ENCODE assay signal across 9 mouse cellular contexts in the genomic region with DNA sequence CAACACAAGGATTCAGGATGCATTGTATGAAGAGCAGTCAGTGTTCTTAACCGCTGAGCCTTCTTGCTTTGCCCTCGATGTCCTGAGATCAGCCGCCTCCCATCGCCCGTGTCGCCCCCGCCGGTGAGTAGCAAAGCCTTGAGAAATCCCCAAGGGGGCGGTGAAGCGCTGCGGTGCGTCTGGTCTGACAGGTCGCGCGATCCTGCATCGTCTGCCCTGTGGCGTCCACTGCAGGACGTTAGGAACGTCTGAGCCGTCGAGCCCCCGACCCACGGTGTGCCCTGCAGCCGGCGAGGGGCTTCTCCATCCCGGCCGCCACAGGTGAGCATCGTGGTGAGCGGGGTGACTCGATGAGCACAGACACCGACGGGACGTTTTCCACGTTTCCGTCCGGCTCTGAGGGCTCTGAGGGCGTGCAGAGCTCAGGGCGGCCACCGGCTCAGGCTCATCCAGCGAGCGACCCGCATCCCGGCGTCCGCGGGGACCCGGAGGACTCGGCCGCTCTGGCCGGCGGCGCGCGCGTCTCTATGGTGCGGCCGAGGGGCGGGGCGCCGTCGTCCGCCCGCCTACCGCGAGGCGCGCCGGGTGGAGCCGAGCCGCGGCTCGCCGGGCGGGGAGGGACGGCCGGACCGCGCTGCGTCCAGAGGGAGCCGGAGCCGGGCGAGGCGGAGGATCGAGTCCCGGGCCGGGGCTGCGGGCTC. TPM values are rescaled to one million over a fixed set of nuclear protein-coding genes. Genes with fewer than 3 reads are reported as not detected.
DNase-seq lines count a peak whose midpoint lies in the region; ATAC-seq and TF ChIP-seq lines count a peak whose summit lies in the region.
"Had no signal": no experiment of that assay in that cellular context is flagged by ENCODE, and none has a peak within 500 bp of the region (broad histone marks: within the 10 kb centered on the region; RNA-seq: fewer than 3 reads in every experiment).

A gene (plus strand): TSS at position 160 of the 701 bp plus-strand sequence.
A gene (minus strand): TSS at position 504 of the 701 bp plus-strand sequence.

- WGBS in forebrain, embryonic 13.5 days: 76% methylated on average over 86 of the region's 87 CpGs

- intact Hi-C loops in heart, postnatal 25 days (cut with DNase I): no loop called here

- in situ Hi-C loops in CH12.LX (cut with MboI; ENCODE audit: low pct_ligation_motif_present, low pct_unique_long_range_greater_than_20kb, low sequenced_read_pairs): no loop called here

- TF ChIP-seq RAD21 in CH12.LX (IDR thresholded peaks at IDR 0.05; ENCODE audit: low read depth, low read length): no peak; the same call in none of the 2 replicates

- no peak for TF ChIP-seq EP300 in CH12.LX (IDR thresholded peaks at IDR 0.05; ENCODE audit: low read length)

- peak within 1 kb of the TSS; percentile 26 to 70 (median 62) for H3K4me3 ChIP-seq in CH12.LX (replicated peaks in 1 of 3; ENCODE audit: low read depth in 2 of 3, low read length in 2 of 3, poor library complexity in 1 of 3)
- H3K4me3 ChIP-seq in forebrain, embryonic 13.5 days: no peak within 1 kb of the TSS
- H3K4me3 ChIP-seq: liver, embryonic 15.5 days had no signal

- H3K27ac ChIP-seq in CH12.LX (ENCODE audit: insufficient read depth, low read depth): peak within 1 kb of the TSS; percentile 47; the same call in 1 of the 2 replicates
- peak within 1 kb of the TSS; percentile 17; the same call in 1 of the 2 replicates for H3K27ac ChIP-seq in forebrain, embryonic 13.5 days
- H3K27ac ChIP-seq: liver, embryonic 15.5 days had no signal

- no peak within 1 kb of the TSS for H3K4me2 ChIP-seq in CH12.LX (ENCODE audit: insufficient read depth, low read depth, poor library complexity, severe bottlenecking)
- peak within 1 kb of the TSS; percentile 45 for H3K4me2 ChIP-seq in forebrain, embryonic 13.5 days
- H3K4me2 ChIP-seq: liver, embryonic 15.5 days had no signal

- peaks cover 11 to 37% of the 10 kb centered on the region in 2 experiments for H3K36me3 ChIP-seq in CH12.LX (replicated peaks in 1 of 2; ENCODE audit: control insufficient read depth in 1 of 2, insufficient read depth in 1 of 2, low read length in 1 of 2)
- peaks cover 45% of the 10 kb centered on the region for H3K36me3 ChIP-seq in forebrain, embryonic 13.5 days (ENCODE audit: poor library complexity, severe bottlenecking)

- peak; percentile 84 for DNase-seq in CH12.LX (ENCODE audit: extremely low read depth)
- DNase-seq in c-Kit-negative CD71-positive TER-119-positive erythroid progenitor cells, embryonic 14.5 days (ENCODE audit: low read depth, low spot score): peak; percentile 75
- peak; percentile 64 for DNase-seq in heart, postnatal 25 days (ENCODE audit: low spot score)
- peak; percentile 81 to 89 for DNase-seq in layer of hippocampus, adult 18-20 months (ENCODE audit: low spot score in 2 of 2)
- DNase-seq in lung, adult 18-20 months: peak; percentile 75 to 83
- DNase-seq in ovary, postnatal 36 days (ENCODE audit: low spot score): peak; percentile 90
- peak; percentile 82 for DNase-seq in thymus, postnatal 25 days

- no peaks in the 10 kb centered on the region for H3K79me2 ChIP-seq in CH12.LX (replicated peaks; ENCODE audit: control insufficient read depth, extremely low read depth, insufficient read depth, poor library complexity, severe bottlenecking)

- peak in 1 of 2 experiments; percentile 38; a peak in 2 of 4 replicates for TF ChIP-seq CTCF in CH12.LX (conservative IDR thresholded peaks at IDR 0.05 in 1 of 2, IDR thresholded peaks at IDR 0.05 in 1 of 2; ENCODE audit: low read depth in 2 of 2, low read length in 2 of 2)

- no peak within 1 kb of the TSS; the same call in 1 of the 2 replicates for H3K9ac ChIP-seq in CH12.LX (ENCODE audit: insufficient read depth, low read depth)
- H3K9ac ChIP-seq in forebrain, embryonic 13.5 days: peak within 1 kb of the TSS; percentile 40
- H3K9ac ChIP-seq: liver, embryonic 15.5 days had no signal

- dilution Hi-C loops in CH12.LX (cut with MboI; ENCODE audit: extremely low pct_ligation_motif_present, extremely low pct_unique_long_range_greater_than_20kb, low sequenced_read_pairs): no loop called here

- TF ChIP-seq POLR2A in CH12.LX (IDR thresholded peaks at IDR 0.05; ENCODE audit: low read depth, low read length): no peak

- H3K4me1 ChIP-seq in CH12.LX (ENCODE audit: control insufficient read depth in 1 of 2, insufficient read depth in 2 of 2): no peaks in the 10 kb centered on the region
- no peaks in the 10 kb centered on the region for H3K4me1 ChIP-seq in forebrain, embryonic 13.5 days
- H3K4me1 ChIP-seq: liver, embryonic 15.5 days had no signal

- peaks cover 10% of the 10 kb centered on the region for H3K9me3 ChIP-seq in CH12.LX (replicated peaks; ENCODE audit: low read length)
- H3K9me3 ChIP-seq in forebrain, embryonic 13.5 days (replicated peaks): peaks cover 17% of the 10 kb centered on the region

- ATAC-seq in forebrain, embryonic 13.5 days: no peak

- no peaks in the 10 kb centered on the region for H3K27me3 ChIP-seq in CH12.LX (replicated peaks)
- no peaks in the 10 kb centered on the region for H3K27me3 ChIP-seq in forebrain, embryonic 13.5 days
- H3K27me3 ChIP-seq: liver, embryonic 15.5 days had no signal

TF ChIP-seq in CH12.LX, 34 proteins besides CTCF, POLR2A, EP300 and RAD21:
- TF ChIP-seq RCOR1 (conservative IDR thresholded peaks at IDR 0.05; ENCODE audit: low read depth, low read length): no peak
- TF ChIP-seq MEF2A (IDR thresholded peaks at IDR 0.05; ENCODE audit: borderline replicate concordance, low read depth, low read length): 0 out of 2 replicates have a peak, but pooled peaks have one; percentile 39
- peak; percentile 63; the same call in 1 of the 2 replicates for TF ChIP-seq NELFE (IDR thresholded peaks at IDR 0.05; ENCODE audit: low read depth, low read length)
- 0 out of 2 replicates have a peak, but pooled peaks have one; percentile 40 for TF ChIP-seq KAT2A (IDR thresholded peaks at IDR 0.05; ENCODE audit: insufficient replicate concordance, low read length)
- peak; percentile 54; the same call in 1 of the 2 replicates for TF ChIP-seq NRF1 (IDR thresholded peaks at IDR 0.05; ENCODE audit: low read depth, low read length)
- TF ChIP-seq CHD1 (IDR thresholded peaks at IDR 0.05; ENCODE audit: low read depth, low read length): no peak
- no peak for TF ChIP-seq MAX (IDR thresholded peaks at IDR 0.05; ENCODE audit: low read length)
- no peak for TF ChIP-seq E2F4 (IDR thresholded peaks at IDR 0.05; ENCODE audit: insufficient replicate concordance, low read depth, low read length)
- TF ChIP-seq ZC3H11A (IDR thresholded peaks at IDR 0.05; ENCODE audit: low read depth, low read length): no peak
- TF ChIP-seq BHLHE40 (IDR thresholded peaks at IDR 0.05; ENCODE audit: low read depth, low read length): 0 out of 2 replicates have a peak, but pooled peaks have one; percentile 8
- peak; percentile 86; the same call in 1 of the 2 replicates for TF ChIP-seq TCF12 (IDR thresholded peaks at IDR 0.05; ENCODE audit: low read depth, low read length)
- peak; percentile 11; the same call in 1 of the 2 replicates for TF ChIP-seq GABPA (IDR thresholded peaks at IDR 0.05; ENCODE audit: insufficient replicate concordance, low read depth, low read length)
- no peak for TF ChIP-seq ZKSCAN1 (IDR thresholded peaks at IDR 0.05; ENCODE audit: borderline replicate concordance, low read depth, low read length)
- peak; percentile 45; the same call in 1 of the 2 replicates for TF ChIP-seq ELF1 (IDR thresholded peaks at IDR 0.05; ENCODE audit: low read depth, low read length)
- TF ChIP-seq TBP (conservative IDR thresholded peaks at IDR 0.05; ENCODE audit: low read depth, low read length): no peak
- 0 out of 2 replicates have a peak, but pooled peaks have one; percentile 18 for TF ChIP-seq CHD2 (IDR thresholded peaks at IDR 0.05; ENCODE audit: low read length)
- peak; percentile 58 for TF ChIP-seq HCFC1 (IDR thresholded peaks at IDR 0.05; ENCODE audit: low read depth, low read length)

RNA-seq across cellular contexts. Expression of the first gene that starts in this region (rescaled TPM):
- total RNA-seq in CH12.LX (2012; rRNA removed) (9.2 and 10.9 TPM in 2 replicates), CH12.LX (2014; rRNA removed) (26.0 and 28.9 TPM in 2 replicates)
- 26.8 and 31.3 TPM in 2 replicates for polyA plus RNA-seq in CH12.LX (2012; ENCODE audit: insufficient read length, low read depth)
- polyA plus RNA-seq in forebrain, embryonic 13.5 days (2015; fragmentation: Nextera tagmentation; extraction: Ambion mirVana): 2.2 and 3.4 TPM in 2 replicates
- total RNA-seq in heart, postnatal 25 days (2021): 10 to 100 TPM; 11.7 to 13.2 TPM
- total RNA-seq in layer of hippocampus, adult 18-20 months (2021): 10 to 100 TPM; 29.4 to 30.6 TPM

RNA-seq across cellular contexts. Expression of the second gene that starts in this region (rescaled TPM):
- 1.6 and 1.9 TPM in 2 replicates for total RNA-seq in CH12.LX (2012; rRNA removed)
- total RNA-seq in CH12.LX (2014; rRNA removed): 1.0 and 1.7 TPM in 2 replicates
- polyA plus RNA-seq in CH12.LX (2012; ENCODE audit: insufficient read length, low read depth): 1.4 and 1.5 TPM in 2 replicates
- polyA plus RNA-seq in forebrain, embryonic 13.5 days (2015; fragmentation: Nextera tagmentation; extraction: Ambion mirVana): 1.9 and 2.2 TPM in 2 replicates
- 1 to 10 TPM; 1.0 to 1.7 TPM for total RNA-seq in heart, postnatal 25 days (2021)
- total RNA-seq in layer of hippocampus, adult 18-20 months (2021): 1 to 10 TPM; 2.2 to 2.4 TPM
